Mouse (Mus musculus) kidney, embryonic 16.5 days (tissue): ENCODE measurements around the gene Napa. TPM values are rescaled to one million over a fixed set of nuclear protein-coding genes. Genes with fewer than 3 reads are reported as not detected.

Experiments
- ATAC-seq: fragments of 200-750 bp; cut with Nextera tagmentation; 2 replicates; pipeline ENCODE4 v1.8.0; 2017; ENCODE audit warnings: moderate TSS enrichment; ENCODE audit not compliant: low FRiP score, low TSS enrichment
- H3K27ac ChIP-seq: fragments of 300-500 bp; sonication (generic); 2 replicates; pipeline ENCODE4 v1.5.1; 2014; ENCODE audit warnings: low read length
- H3K27me3 ChIP-seq: fragments of 300-500 bp; sonication (generic); 2 replicates; pipeline ENCODE4 v1.6.1; 2014; ENCODE audit warnings: low read length, control low read depth, mixed read lengths; ENCODE audit not compliant: insufficient read depth
- H3K36me3 ChIP-seq: fragments of 300-500 bp; sonication (generic); 2 replicates; pipeline ENCODE4 v1.6.1; 2014; ENCODE audit warnings: low read length, control low read depth, mixed read lengths; ENCODE audit not compliant: insufficient read depth
- H3K4me1 ChIP-seq: fragments of 300-500 bp; sonication (generic); 2 replicates; pipeline ENCODE4 v1.6.1; 2014; ENCODE audit warnings: low read length, control low read depth, mixed read lengths; ENCODE audit not compliant: insufficient read depth
- H3K4me2 ChIP-seq: fragments of 300-500 bp; sonication (generic); replicated peaks from 2 replicates; pipeline ENCODE4 v1.6.1; 2014; ENCODE audit warnings: low read depth, low read length
- H3K4me3 ChIP-seq: fragments of 300-500 bp; sonication (generic); 2 replicates; pipeline ENCODE4 v1.5.1; 2014; ENCODE audit warnings: mild to moderate bottlenecking, low read length
- H3K9ac ChIP-seq: fragments of 300-500 bp; sonication (generic); replicated peaks from 2 replicates; pipeline ENCODE4 v1.6.1; 2014; ENCODE audit warnings: low read length
- H3K9me3 ChIP-seq: fragments of 300-500 bp; sonication (generic); 2 replicates; pipeline ENCODE4 v1.6.1; 2016; ENCODE audit warnings: low read length, control low read depth
- WGBS: fragments of 180-500 bp; shearing (Covaris S2); extraction: QIAGEN DNeasy Blood & Tissue Kit; methylation state at CpG from one replicate; pipeline ENCODE4 v1.1.7; 2014; 5-methylcytosine and 5-hydroxymethylcytosine counted together
- polyA plus RNA-seq: library from polyadenylated mRNA; unstranded; fragments of >200 nt; fragmentation: Nextera tagmentation; extraction: Ambion mirVana; gene quantifications from 2 replicates; pipeline ENCODE4 v1.2.1, GENCODE M21; 2015

Gene Napa
- polyA plus RNA-seq, 1 experiment from 2014 or later = 215 TPM

DNA sequence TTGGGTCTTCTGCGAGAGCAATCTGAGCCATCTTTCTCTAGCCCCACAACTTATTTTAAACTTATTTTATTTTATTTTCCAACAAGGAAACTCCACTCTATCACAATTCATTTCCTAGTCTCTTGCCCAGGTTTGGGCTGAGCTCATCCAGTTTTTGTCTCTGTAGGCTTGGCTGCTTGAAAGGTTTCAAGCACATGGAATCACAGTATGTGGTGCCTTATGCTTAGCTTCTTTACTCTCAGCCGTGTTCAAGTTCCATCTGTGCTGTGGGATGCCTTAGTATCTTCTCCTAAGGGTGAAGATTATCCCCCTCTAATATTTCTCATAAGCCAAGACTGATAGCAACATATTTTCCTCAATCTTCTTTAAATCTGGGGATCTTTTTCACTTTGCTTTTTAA lies 10.7 kb upstream of the Napa start:
- H3K4me2 ChIP-seq = no peak overlapping the region
- WGBS = 81% methylated on average over 2 of the region's 2 CpGs
- H3K4me3 ChIP-seq = no peak overlapping the region
- 0 out of 2 replicates have a peak, but pooled peaks cover 2% of the 10 kb centered on the region for H3K27me3 ChIP-seq
- H3K4me1 ChIP-seq = no peaks in the 10 kb centered on the region
- H3K9ac ChIP-seq = no peak overlapping the region
- H3K9me3 ChIP-seq = no peaks in the 10 kb centered on the region
- no peak overlapping the region for H3K27ac ChIP-seq
- H3K36me3 ChIP-seq = no peaks in the 10 kb centered on the region
- ATAC-seq = no peak

GRCm38 (mm10) chr7:16094592-16094991 lies 3.7 kb upstream of the Napa start:
- no peak overlapping the region for H3K9ac ChIP-seq
- H3K4me2 ChIP-seq = no peak overlapping the region
- H3K27me3 ChIP-seq = no peaks in the 10 kb centered on the region
- H3K4me3 ChIP-seq = no peak overlapping the region
- H3K27ac ChIP-seq = no peak overlapping the region
- no peaks in the 10 kb centered on the region for H3K36me3 ChIP-seq
- WGBS = 62% methylated on average over 3 of the region's 3 CpGs
- peaks cover 9% of the 10 kb centered on the region for H3K4me1 ChIP-seq
- no peaks in the 10 kb centered on the region for H3K9me3 ChIP-seq
- no peak for ATAC-seq

DNA sequence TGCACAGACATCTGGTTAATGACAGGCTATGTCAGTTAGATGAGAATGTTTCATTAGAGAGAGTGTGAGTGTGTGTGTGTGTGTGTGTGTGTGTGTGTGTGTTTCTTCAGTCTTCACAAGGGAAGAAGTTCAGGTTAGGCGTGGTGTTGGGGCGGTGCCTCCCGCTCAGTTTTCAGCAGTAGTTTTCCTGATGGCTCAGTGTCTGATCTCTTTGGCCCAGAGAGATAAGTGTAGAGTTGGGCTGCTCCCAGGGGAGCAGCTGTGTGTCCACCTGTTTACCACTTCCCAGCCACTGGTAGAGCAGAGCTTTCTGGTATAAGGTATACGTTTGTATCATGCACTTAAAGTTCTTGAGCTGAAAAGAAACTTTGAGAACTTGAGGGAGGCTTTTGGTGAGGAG lies 1.6 kb downstream of the Napa start:
- Histone ChIP-seq H3K27ac (no peak overlapping the region), H3K36me3 (peaks cover 10% of the 10 kb centered on the region; the same call in 1 of the 2 replicates), H3K9me3 (no peaks in the 10 kb centered on the region), H3K27me3 (no peaks in the 10 kb centered on the region), H3K9ac (peak overlapping the region; percentile 98), H3K4me1 (peaks cover 17% of the 10 kb centered on the region), H3K4me3 (peak overlapping the region; percentile 96), H3K4me2 (peak overlapping the region; percentile 77)
- no peak for ATAC-seq
- 79% methylated on average over 4 of the region's 4 CpGs for WGBS

GRCm38 (mm10) chr7:16101081-16101480 lies 2.8 kb downstream of the Napa start:
- 56% methylated on average over 7 of the region's 7 CpGs for WGBS
- Histone ChIP-seq H3K27ac (no peak overlapping the region), H3K27me3 (no peaks in the 10 kb centered on the region)

GRCm38 (mm10) chr7:16101726-16102475 lies 3.6 kb downstream of the Napa start:
- peaks cover 10% of the 10 kb centered on the region; the same call in 1 of the 2 replicates for H3K36me3 ChIP-seq
- no peaks in the 10 kb centered on the region for H3K27me3 ChIP-seq
- ATAC-seq = no peak
- H3K4me2 ChIP-seq = no peak overlapping the region
- H3K4me3 ChIP-seq = no peak overlapping the region
- WGBS = 75% methylated on average over 15 of the region's 15 CpGs
- no peaks in the 10 kb centered on the region for H3K9me3 ChIP-seq
- peaks cover 17% of the 10 kb centered on the region for H3K4me1 ChIP-seq
- no peak overlapping the region for H3K27ac ChIP-seq
- no peak overlapping the region; the same call in 1 of the 2 replicates for H3K9ac ChIP-seq

More at GRCm38 (mm10) chr7:16101081-16101480, 2.8 kb downstream of the Napa start:
- H3K9ac ChIP-seq = no peak overlapping the region; the same call in 1 of the 2 replicates
- peaks cover 10% of the 10 kb centered on the region; the same call in 1 of the 2 replicates for H3K36me3 ChIP-seq
- H3K4me2 ChIP-seq = no peak overlapping the region
- H3K9me3 ChIP-seq = no peaks in the 10 kb centered on the region
- no peak for ATAC-seq
- H3K4me1 ChIP-seq = peaks cover 17% of the 10 kb centered on the region
- no peak overlapping the region for H3K4me3 ChIP-seq

DNA sequence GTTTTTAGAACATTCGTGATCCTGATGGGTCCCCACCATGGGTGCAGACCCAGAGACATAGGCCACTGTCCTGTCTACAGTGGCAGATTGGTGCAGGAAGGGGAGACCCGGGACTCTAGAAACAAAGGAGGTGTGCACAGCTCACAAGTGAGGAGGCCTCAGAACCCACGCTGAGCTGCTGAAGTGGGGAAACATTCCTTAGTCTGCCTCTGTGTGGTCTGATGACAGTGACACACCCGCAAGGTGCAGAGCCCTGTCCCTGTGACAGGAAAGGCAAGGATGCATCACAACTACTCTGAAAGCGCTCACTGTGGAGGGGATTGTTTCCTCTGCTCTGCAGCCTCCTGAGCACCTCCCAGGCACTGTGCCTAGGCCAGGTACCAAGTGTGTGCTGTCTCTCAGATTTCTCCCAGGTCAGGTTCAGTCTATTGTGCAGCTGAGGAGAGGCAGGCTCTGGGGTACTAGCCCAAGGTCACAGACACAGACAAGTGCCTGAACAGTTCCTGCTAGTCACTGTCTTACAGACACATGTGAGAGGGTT lies 4.5 kb downstream of the Napa start:
- no peak overlapping the region for H3K4me2 ChIP-seq
- H3K9me3 ChIP-seq = no peaks in the 10 kb centered on the region
- no peak for ATAC-seq
- H3K4me3 ChIP-seq = no peak overlapping the region
- no peaks in the 10 kb centered on the region for H3K27me3 ChIP-seq
- H3K27ac ChIP-seq = no peak overlapping the region
- no peak overlapping the region for H3K9ac ChIP-seq
- peaks cover 15% of the 10 kb centered on the region for H3K4me1 ChIP-seq
- 92% methylated on average over 5 of the region's 5 CpGs for WGBS
- peaks cover 15% of the 10 kb centered on the region for H3K36me3 ChIP-seq

GRCm38 (mm10) chr7:16103760-16104159 lies 5.5 kb downstream of the Napa start:
- Histone ChIP-seq H3K4me1 (peaks cover 14% of the 10 kb centered on the region), H3K27me3 (no peaks in the 10 kb centered on the region), H3K9me3 (no peaks in the 10 kb centered on the region), H3K4me3 (no peak overlapping the region), H3K9ac (no peak overlapping the region), H3K27ac (no peak overlapping the region), H3K36me3 (peaks cover 25% of the 10 kb centered on the region), H3K4me2 (no peak overlapping the region)
- 70% methylated on average over 6 of the region's 6 CpGs for WGBS
- ATAC-seq = peak; percentile 35; the same call in 1 of the 2 replicates

DNA sequence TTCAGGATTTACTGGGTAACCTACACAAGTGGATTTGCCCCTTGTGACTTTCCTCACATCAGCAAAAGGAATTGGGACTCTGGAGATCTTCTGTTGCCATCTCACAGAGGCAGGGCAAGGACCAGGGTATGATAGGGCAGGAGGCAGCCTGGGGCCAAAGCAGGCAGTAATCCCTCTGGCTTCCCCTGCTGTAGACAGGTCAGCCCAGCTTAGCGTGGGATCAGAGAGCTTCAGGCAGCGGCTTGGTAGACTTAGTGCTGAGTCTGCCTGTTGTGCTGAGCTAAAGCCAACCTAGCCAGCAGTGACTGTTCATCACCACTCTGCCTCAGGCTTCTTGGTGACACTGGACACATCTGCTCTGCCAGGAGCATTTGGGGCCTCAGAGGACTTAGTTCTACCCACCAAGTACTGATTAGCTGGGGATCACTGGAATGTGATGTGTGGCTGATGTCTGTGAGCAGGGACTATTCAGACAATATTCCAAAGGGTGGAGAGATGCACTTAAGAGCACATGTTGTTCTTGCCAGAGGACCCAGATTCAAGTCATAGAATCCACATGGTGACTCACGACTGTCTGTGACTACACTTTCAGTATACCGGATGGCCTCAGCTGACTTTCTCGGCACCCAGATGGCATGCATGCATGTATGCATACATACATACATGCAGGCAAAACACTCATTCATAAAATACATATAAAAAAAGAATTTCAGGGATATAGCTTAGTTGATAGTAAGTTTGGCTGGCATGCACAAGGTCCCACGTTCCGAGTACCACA lies 6.5 kb downstream of the Napa start:
- Histone ChIP-seq H3K9ac (no peak overlapping the region), H3K36me3 (peaks cover 35% of the 10 kb centered on the region), H3K4me2 (no peak overlapping the region), H3K27ac (no peak overlapping the region), H3K4me3 (no peak overlapping the region), H3K4me1 (peaks cover 6% of the 10 kb centered on the region), H3K27me3 (no peaks in the 10 kb centered on the region), H3K9me3 (no peaks in the 10 kb centered on the region)
- ATAC-seq = no peak
- WGBS = 93% methylated on average over 7 of the region's 7 CpGs

GRCm38 (mm10) chr7:16108886-16109542 lies 10.8 kb downstream of the Napa start:
- H3K4me1 ChIP-seq = no peaks in the 10 kb centered on the region
- H3K27me3 ChIP-seq = no peaks in the 10 kb centered on the region
- ATAC-seq = no peak
- no peak overlapping the region for H3K4me2 ChIP-seq
- no peak overlapping the region for H3K4me3 ChIP-seq
- H3K9me3 ChIP-seq = no peaks in the 10 kb centered on the region
- H3K36me3 ChIP-seq = peaks cover 69% of the 10 kb centered on the region
- no peak overlapping the region for H3K27ac ChIP-seq
- no peak overlapping the region for H3K9ac ChIP-seq
- 90% methylated on average over 9 of the region's 9 CpGs for WGBS
